Mouse (Mus musculus): ENCODE results near the gene Tmem59l. TPM values are rescaled to one million over a fixed set of nuclear protein-coding genes. Genes with fewer than 3 reads are reported as not detected.

The Tmem59l gene
- total and polyA plus RNA-seq, 2 experiments: not detected

GRCm38 (mm10) chr8:70452196-70452966 lies 34.8 kb downstream of the Tmem59l start:
- Histone ChIP-seq H3K4me1 (ENCODE audit: control insufficient read depth, insufficient read depth, low read length) (no peaks in the 10 kb centered on the region), H3K9ac (ENCODE audit: low read depth, low read length) (no peak overlapping the region), H3K27ac (replicated peaks; ENCODE audit: insufficient read depth, low read depth, low read length) (no peak overlapping the region), H3K4me3 (ENCODE audit: insufficient read depth, low read depth, low read length) (no peak overlapping the region), H3K36me3 (ENCODE audit: control insufficient read depth, insufficient read depth, low read length) (no peaks in the 10 kb centered on the region), H3K27me3 (ENCODE audit: control insufficient read depth, insufficient read depth, low read length) (no peaks in the 10 kb centered on the region), H3K79me2 (ENCODE audit: control insufficient read depth, insufficient read depth, low read length) (no peaks in the 10 kb centered on the region)
- 75% methylated on average over 52 of the region's 52 CpGs for WGBS
- TF ChIP-seq POLR2A (IDR thresholded peaks at IDR 0.05; ENCODE audit: extremely low read depth, insufficient read depth, low read length) (no peak), CTCF (IDR thresholded peaks at IDR 0.05; ENCODE audit: low read depth, low read length) (no peak)
- DNase-seq (ENCODE audit: extremely low read depth, low read depth, low spot score): no peak

GRCm38 (mm10) chr8:70447639-70448420 lies 39.3 kb downstream of the Tmem59l start:
- WGBS: 60% methylated on average over 19 of the region's 19 CpGs
- H3K9ac ChIP-seq (ENCODE audit: low read depth, low read length): no peak overlapping the region
- no peaks in the 10 kb centered on the region for H3K79me2 ChIP-seq (ENCODE audit: control insufficient read depth, insufficient read depth, low read length)
- TF ChIP-seq POLR2A (IDR thresholded peaks at IDR 0.05; ENCODE audit: extremely low read depth, insufficient read depth, low read length): no peak
- TF ChIP-seq CTCF (IDR thresholded peaks at IDR 0.05; ENCODE audit: low read depth, low read length): no peak
- no peak overlapping the region for H3K27ac ChIP-seq (replicated peaks; ENCODE audit: insufficient read depth, low read depth, low read length)
- H3K4me3 ChIP-seq (ENCODE audit: insufficient read depth, low read depth, low read length): no peak overlapping the region
- H3K27me3 ChIP-seq (ENCODE audit: control insufficient read depth, insufficient read depth, low read length): no peaks in the 10 kb centered on the region
- no peaks in the 10 kb centered on the region for H3K4me1 ChIP-seq (ENCODE audit: control insufficient read depth, insufficient read depth, low read length)
- H3K36me3 ChIP-seq (ENCODE audit: control insufficient read depth, insufficient read depth, low read length): no peaks in the 10 kb centered on the region
- no peak for DNase-seq (ENCODE audit: extremely low read depth, low read depth, low spot score)

- WGBS: 64% methylated on average over 1 of the region's 1 CpGs
- TF ChIP-seq POLR2A (IDR thresholded peaks at IDR 0.05; ENCODE audit: extremely low read depth, insufficient read depth, low read length) (no peak), CTCF (IDR thresholded peaks at IDR 0.05; ENCODE audit: low read depth, low read length) (no peak)
- no peak overlapping the region for H3K9ac ChIP-seq (ENCODE audit: low read depth, low read length)
- no peak overlapping the region for H3K4me3 ChIP-seq (ENCODE audit: insufficient read depth, low read depth, low read length)
- no peaks in the 10 kb centered on the region for H3K79me2 ChIP-seq (ENCODE audit: control insufficient read depth, insufficient read depth, low read length)
- H3K36me3 ChIP-seq (ENCODE audit: control insufficient read depth, insufficient read depth, low read length): no peaks in the 10 kb centered on the region
- no peak for DNase-seq (ENCODE audit: extremely low read depth, low read depth, low spot score)
- no peak overlapping the region for H3K27ac ChIP-seq (replicated peaks; ENCODE audit: insufficient read depth, low read depth, low read length)
- H3K4me1 ChIP-seq (ENCODE audit: control insufficient read depth, insufficient read depth, low read length): no peaks in the 10 kb centered on the region
- H3K27me3 ChIP-seq (ENCODE audit: control insufficient read depth, insufficient read depth, low read length): no peaks in the 10 kb centered on the region
Observed at GRCm38 (mm10) chr8:70445988-70446387, 41.2 kb downstream of the Tmem59l start.

- peaks cover 9% of the 10 kb centered on the region for H3K79me2 ChIP-seq (ENCODE audit: control insufficient read depth, insufficient read depth, low read length)
- H3K36me3 ChIP-seq (ENCODE audit: control insufficient read depth, insufficient read depth, low read length): no peaks in the 10 kb centered on the region
- no peak for DNase-seq (ENCODE audit: extremely low read depth, low read depth, low spot score)
- no peak overlapping the region for H3K4me3 ChIP-seq (ENCODE audit: insufficient read depth, low read depth, low read length)
- TF ChIP-seq CTCF (IDR thresholded peaks at IDR 0.05; ENCODE audit: low read depth, low read length) (no peak), POLR2A (IDR thresholded peaks at IDR 0.05; ENCODE audit: extremely low read depth, insufficient read depth, low read length) (no peak)
- no peaks in the 10 kb centered on the region for H3K27me3 ChIP-seq (ENCODE audit: control insufficient read depth, insufficient read depth, low read length)
- H3K9ac ChIP-seq (ENCODE audit: low read depth, low read length): no peak overlapping the region
- H3K4me1 ChIP-seq (ENCODE audit: control insufficient read depth, insufficient read depth, low read length): peaks cover 5% of the 10 kb centered on the region; the same call in 1 of the 2 replicates
- no peak overlapping the region for H3K27ac ChIP-seq (replicated peaks; ENCODE audit: insufficient read depth, low read depth, low read length)
- WGBS: 82% methylated on average over 4 of the region's 4 CpGs
Observed at GRCm38 (mm10) chr8:70443326-70443725, 43.8 kb downstream of the Tmem59l start.

- WGBS: 80% methylated on average over 3 of the region's 3 CpGs
- H3K4me1 ChIP-seq (ENCODE audit: control insufficient read depth, insufficient read depth, low read length): peaks cover 5% of the 10 kb centered on the region
Observed at GRCm38 (mm10) chr8:70441565-70441964, 45.6 kb downstream of the Tmem59l start.

More at GRCm38 (mm10) chr8:70441565-70441964, 45.6 kb downstream of the Tmem59l start:
- Histone ChIP-seq H3K9ac (ENCODE audit: low read depth, low read length) (no peak overlapping the region), H3K27me3 (ENCODE audit: control insufficient read depth, insufficient read depth, low read length) (no peaks in the 10 kb centered on the region), H3K36me3 (ENCODE audit: control insufficient read depth, insufficient read depth, low read length) (no peaks in the 10 kb centered on the region), H3K79me2 (ENCODE audit: control insufficient read depth, insufficient read depth, low read length) (peaks cover 14% of the 10 kb centered on the region), H3K4me3 (ENCODE audit: insufficient read depth, low read depth, low read length) (no peak overlapping the region), H3K27ac (replicated peaks; ENCODE audit: insufficient read depth, low read depth, low read length) (no peak overlapping the region)
- TF ChIP-seq POLR2A (IDR thresholded peaks at IDR 0.05; ENCODE audit: extremely low read depth, insufficient read depth, low read length) (no peak), CTCF (IDR thresholded peaks at IDR 0.05; ENCODE audit: low read depth, low read length) (no peak)
- no peak for DNase-seq (ENCODE audit: extremely low read depth, low read depth, low spot score)

Data from liver, adult 2 months (tissue).